Comparison of ENCODE assay signal across 8 mouse cellular contexts in the genomic region with DNA sequence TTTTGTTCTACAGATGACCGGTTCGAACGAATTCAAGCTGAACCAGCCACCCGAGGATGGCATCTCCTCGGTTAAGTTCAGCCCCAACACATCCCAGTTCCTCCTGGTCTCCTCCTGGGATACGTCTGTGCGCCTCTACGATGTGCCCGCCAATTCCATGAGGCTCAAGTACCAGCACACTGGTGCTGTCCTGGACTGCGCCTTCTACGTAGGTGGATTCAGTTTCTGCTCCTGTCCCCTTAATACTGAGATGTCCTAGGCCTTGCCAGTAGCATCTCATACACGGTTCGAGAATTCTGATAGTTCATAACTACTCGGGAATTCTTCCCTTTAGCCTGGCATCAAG. TPM values are rescaled to one million over a fixed set of nuclear protein-coding genes. Genes with fewer than 3 reads are reported as not detected.
DNase-seq lines count a peak whose midpoint lies in the region; ATAC-seq and TF ChIP-seq lines count a peak whose summit lies in the region.

No protein-coding gene starts in this region.

- DNase-seq in cerebellum, adult 2 months = no peak
- DNase-seq in cerebellum, adult 18-20 months = no peak
- DNase-seq in thymus, adult 2 months = no peak
- DNase-seq in thymus, postnatal 0 days (ENCODE audit: low spot score) = no peak
- no peak for DNase-seq in liver, embryonic 14.5 days (ENCODE audit: low read depth in 3 of 3, low spot score in 3 of 3)
- DNase-seq in embryo, embryonic 10 days (ENCODE audit: low spot score) = no peak
- DNase-seq in gastrocnemius, postnatal 10 days = no peak
- DNase-seq in urinary bladder, postnatal 36 days (ENCODE audit: low spot score in 2 of 2) = no peak

- H3K36me3 ChIP-seq in thymus, adult 2 months (ENCODE audit: control insufficient read depth, insufficient read depth, low read length) = peaks cover 32% of the 10 kb centered on the region
- H3K36me3 ChIP-seq in liver, embryonic 14.5 days (replicated peaks; ENCODE audit: control insufficient read depth, insufficient read depth, low read depth) = peaks cover 39% of the 10 kb centered on the region

- H3K9ac ChIP-seq in liver, embryonic 14.5 days (replicated peaks) = peak overlapping the region; percentile 96

- peak; percentile 68 for ATAC-seq in liver, embryonic 14.5 days (ENCODE audit: insufficient read depth)

- TF ChIP-seq CTCF in cerebellum, adult 2 months (IDR thresholded peaks at IDR 0.05; ENCODE audit: borderline replicate concordance, insufficient read depth, low read depth, low read length) = no peak
- TF ChIP-seq CTCF in thymus, adult 2 months (IDR thresholded peaks at IDR 0.05; ENCODE audit: borderline replicate concordance, control insufficient read depth, extremely low read depth, insufficient read depth, low read length, poor library complexity) = no peak
- TF ChIP-seq CTCF in liver, embryonic 14.5 days (IDR thresholded peaks at IDR 0.05; ENCODE audit: low read depth) = no peak

- under 1% methylated on average over 14 of the region's 14 CpGs for WGBS in cerebellum, adult 2 months
- WGBS in thymus, adult 2 months = 1% methylated on average over 14 of the region's 14 CpGs
- under 1% methylated on average over 14 of the region's 14 CpGs for WGBS in liver, embryonic 14.5 days (ENCODE audit: insufficient replicate concordance)

- no peaks in the 10 kb centered on the region; the same call in 1 of the 2 replicates for H3K4me1 ChIP-seq in cerebellum, adult 2 months (ENCODE audit: control insufficient read depth, insufficient read depth, low read length)
- peaks cover 11% of the 10 kb centered on the region; the same call in 1 of the 2 replicates for H3K4me1 ChIP-seq in thymus, adult 2 months (replicated peaks; ENCODE audit: control insufficient read depth, insufficient read depth, low read length)
- H3K4me1 ChIP-seq in liver, embryonic 14.5 days (replicated peaks; ENCODE audit: control insufficient read depth in 2 of 2, insufficient read depth in 2 of 2, low read length in 1 of 2) = peaks cover 7 to 8% of the 10 kb centered on the region in 2 experiments; a peak in 3 of 4 replicates

- H3K9me3 ChIP-seq in liver, embryonic 14.5 days (ENCODE audit: control insufficient read depth, low read length) = no peaks in the 10 kb centered on the region

- no peak for TF ChIP-seq EP300 in liver, embryonic 14.5 days (IDR thresholded peaks at IDR 0.05; ENCODE audit: low read depth)

- H3K27me3 ChIP-seq in cerebellum, adult 2 months (ENCODE audit: control insufficient read depth, insufficient read depth, low read length) = peaks cover 5% of the 10 kb centered on the region; the same call in 1 of the 2 replicates
- peaks cover 13% of the 10 kb centered on the region; the same call in 1 of the 2 replicates for H3K27me3 ChIP-seq in thymus, adult 2 months (ENCODE audit: control insufficient read depth, insufficient read depth, low read length)
- peaks cover 39% of the 10 kb centered on the region for H3K27me3 ChIP-seq in liver, embryonic 14.5 days (ENCODE audit: control insufficient read depth, insufficient read depth, low read length)

- H3K27ac ChIP-seq in cerebellum, adult 2 months (ENCODE audit: insufficient read depth, low read length) = peak overlapping the region; percentile 86; the same call in 1 of the 2 replicates
- no peak overlapping the region for H3K27ac ChIP-seq in thymus, adult 2 months (ENCODE audit: control insufficient read depth, insufficient read depth, low read length)
- peak overlapping the region; percentile 76 for H3K27ac ChIP-seq in liver, embryonic 14.5 days

- H3K4me2 ChIP-seq in liver, embryonic 14.5 days (ENCODE audit: low read depth) = peak overlapping the region; percentile 67

- no peak for TF ChIP-seq POLR2A in cerebellum, adult 2 months (IDR thresholded peaks at IDR 0.05; ENCODE audit: borderline replicate concordance, insufficient read depth, low read length)
- TF ChIP-seq POLR2A in thymus, adult 2 months (IDR thresholded peaks at IDR 0.05; ENCODE audit: control insufficient read depth, extremely low read depth, insufficient read depth, low read length, poor library complexity) = no peak

- peak overlapping the region; percentile 78 for H3K4me3 ChIP-seq in cerebellum, adult 2 months (replicated peaks; ENCODE audit: insufficient read depth, low read depth, low read length)
- peak overlapping the region; percentile 75 for H3K4me3 ChIP-seq in thymus, adult 2 months (ENCODE audit: control insufficient read depth, insufficient read depth, low read length)
- peak overlapping the region; percentile 94 to 97 for H3K4me3 ChIP-seq in liver, embryonic 14.5 days (ENCODE audit: insufficient read depth in 1 of 2, low read depth in 2 of 2, low read length in 2 of 2)

RNA-seq across cellular contexts. Expression of gene Bub3, which starts 0.6 kb away (rescaled TPM):
- 105 and 108 TPM in 2 replicates for polyA plus RNA-seq in cerebellum, adult 2 months (2012; rRNA removed)
- 194 and 196 TPM in 2 replicates for polyA plus RNA-seq in thymus, adult 2 months (2012; rRNA removed)
- 273 and 284 TPM in 2 replicates for polyA plus RNA-seq in thymus, postnatal 0 days (2015; fragmentation: Nextera tagmentation; extraction: Ambion mirVana)
- polyA plus RNA-seq in liver, embryonic 14.5 days (2012; rRNA removed) = 67.4 and 84.4 TPM in 2 replicates
- polyA plus RNA-seq in liver, embryonic 14.5 days (2014; fragmentation: Nextera tagmentation; extraction: Ambion mirVana) = 105 and 110 TPM in 2 replicates
- total RNA-seq in gastrocnemius, postnatal 10 days (2021) = 10 to 100 TPM; 37.3 to 37.9 TPM

RNA-seq across cellular contexts. Expression of gene Hmx2, which starts 12.1 kb away (rescaled TPM):
- 0.06 TPM in 1 of 2 replicates, not detected in the other for polyA plus RNA-seq in cerebellum, adult 2 months (2012; rRNA removed)
- 0.38 and 0.42 TPM in 2 replicates for polyA plus RNA-seq in thymus, adult 2 months (2012; rRNA removed)
- 0.08 TPM in 1 of 2 replicates, not detected in the other for polyA plus RNA-seq in thymus, postnatal 0 days (2015; fragmentation: Nextera tagmentation; extraction: Ambion mirVana)
- not detected in 2 replicates for polyA plus RNA-seq in liver, embryonic 14.5 days (2012; rRNA removed)
- polyA plus RNA-seq in liver, embryonic 14.5 days (2014; fragmentation: Nextera tagmentation; extraction: Ambion mirVana) = not detected in 2 replicates
- not detected for total RNA-seq in gastrocnemius, postnatal 10 days (2021)

RNA-seq across cellular contexts. Expression of gene Hmx3, which starts 18.0 kb away (rescaled TPM):
- polyA plus RNA-seq in cerebellum, adult 2 months (2012; rRNA removed) = 0.32 and 0.43 TPM in 2 replicates
- 0.75 and 1.0 TPM in 2 replicates for polyA plus RNA-seq in thymus, adult 2 months (2012; rRNA removed)
- not detected in 2 replicates for polyA plus RNA-seq in thymus, postnatal 0 days (2015; fragmentation: Nextera tagmentation; extraction: Ambion mirVana)
- not detected in 2 replicates for polyA plus RNA-seq in liver, embryonic 14.5 days (2012; rRNA removed)
- not detected in 2 replicates for polyA plus RNA-seq in liver, embryonic 14.5 days (2014; fragmentation: Nextera tagmentation; extraction: Ambion mirVana)
- not detected for total RNA-seq in gastrocnemius, postnatal 10 days (2021)
